Mouse (Mus musculus) forebrain, embryonic 16.5 days (tissue): Measurements from ENCODE around the gene Antxr1. TPM values are rescaled to one million over a fixed set of nuclear protein-coding genes. Genes with fewer than 3 reads are reported as not detected.

ENCODE experiments used
- ATAC-seq: fragments of 200-750 bp; cut with Nextera tagmentation; 2 replicates; pipeline ENCODE4 v1.8.0; 2017; ENCODE audit warnings: mild to moderate bottlenecking, moderate library complexity
- H3K27ac ChIP-seq: fragments of 300-500 bp; sonication (generic); 2 replicates; pipeline ENCODE4 v1.5.1; 2014; ENCODE audit warnings: low read length, control low read depth
- H3K27me3 ChIP-seq: fragments of 300-500 bp; sonication (generic); replicated peaks from 2 replicates; pipeline ENCODE4 v1.6.1; 2014; ENCODE audit warnings: low read length; ENCODE audit not compliant: control insufficient read depth, insufficient read depth
- H3K36me3 ChIP-seq: fragments of 300-500 bp; sonication (generic); 2 replicates; pipeline ENCODE4 v1.6.1; 2014; ENCODE audit not compliant: control insufficient read depth, insufficient read depth
- H3K4me1 ChIP-seq: fragments of 300-500 bp; sonication (generic); replicated peaks from 2 replicates; pipeline ENCODE4 v1.6.1; 2014; ENCODE audit warnings: low read length; ENCODE audit not compliant: control insufficient read depth, insufficient read depth
- H3K4me2 ChIP-seq: fragments of 300-500 bp; sonication (generic); 2 replicates; pipeline ENCODE4 v1.6.1; 2014; ENCODE audit warnings: mild to moderate bottlenecking, low read length, control low read depth
- H3K4me3 ChIP-seq: fragments of 300-500 bp; sonication (generic); replicated peaks from 2 replicates; pipeline ENCODE4 v1.5.1; 2014; ENCODE audit warnings: mild to moderate bottlenecking, low read length, control low read depth
- H3K9ac ChIP-seq: fragments of 300-500 bp; sonication (generic); replicated peaks from 2 replicates; pipeline ENCODE4 v1.6.1; 2014; ENCODE audit warnings: low read depth, low read length, control low read depth
- H3K9me3 ChIP-seq: fragments of 300-500 bp; sonication (generic); 2 replicates; pipeline ENCODE4 v1.6.1; 2016; ENCODE audit warnings: low read length; ENCODE audit not compliant: control insufficient read depth
- WGBS: fragments of 180-500 bp; shearing (Covaris S2); extraction: QIAGEN DNeasy Blood & Tissue Kit; methylation state at CpG from one replicate; pipeline ENCODE4 v1.1.7; 2014; 5-methylcytosine and 5-hydroxymethylcytosine counted together
- polyA plus RNA-seq: library from polyadenylated mRNA; unstranded; fragments of >200 nt; fragmentation: Nextera tagmentation; extraction: Ambion mirVana; gene quantifications from 2 replicates; pipeline ENCODE4 v1.2.1, GENCODE M21; 2015

Antxr1 gene
- polyA plus RNA-seq, 1 experiment from 2014 or later: 3.1 TPM

DNA sequence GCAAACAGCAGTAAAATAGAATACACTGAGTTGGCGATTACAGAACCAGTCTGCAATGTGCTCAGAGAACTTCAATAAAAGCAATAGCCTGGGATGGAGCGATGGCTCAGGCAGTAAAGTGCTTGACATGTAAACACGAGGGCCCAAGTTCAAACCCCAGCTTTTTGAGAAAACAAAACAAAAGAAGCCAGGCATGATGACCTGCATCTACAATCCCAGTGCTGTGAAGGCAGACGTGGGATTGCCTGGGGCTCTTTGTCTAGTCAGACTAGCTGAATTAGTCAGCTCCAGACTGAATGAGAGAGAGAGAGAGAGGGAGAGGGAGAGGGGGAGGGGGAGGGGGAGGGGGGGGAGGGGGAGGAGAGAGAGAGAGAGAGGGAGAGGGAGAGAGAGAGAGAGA lies 33.6 kb downstream of the Antxr1 start:
- 25% methylated on average over 4 of the region's 4 CpGs for WGBS
- no peak overlapping the region for H3K27ac ChIP-seq

DNA sequence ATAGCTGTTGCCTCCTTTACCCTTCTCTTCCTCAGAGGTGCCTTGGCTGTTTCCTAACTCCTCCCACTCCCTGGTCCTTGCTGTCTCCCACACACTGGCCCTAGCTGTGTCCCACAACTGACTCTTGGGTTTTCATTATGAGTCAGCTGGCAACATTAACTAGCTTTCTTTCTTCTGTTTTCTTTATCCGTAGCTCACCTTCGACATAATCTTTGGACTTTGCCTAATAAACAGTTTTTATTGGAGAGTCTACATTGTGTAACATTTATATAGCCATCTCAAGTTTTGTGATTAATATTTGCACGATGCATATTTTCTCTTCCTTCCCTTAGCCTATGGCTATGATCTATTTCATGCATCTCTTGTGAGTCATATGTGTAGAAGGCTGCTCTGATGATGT lies 40.7 kb downstream of the Antxr1 start:
- Histone ChIP-seq H3K27me3 (no peaks in the 10 kb centered on the region), H3K4me1 (no peaks in the 10 kb centered on the region), H3K4me3 (no peak overlapping the region), H3K36me3 (no peaks in the 10 kb centered on the region; the same call in 1 of the 2 replicates), H3K9ac (no peak overlapping the region), H3K4me2 (no peak overlapping the region), H3K27ac (no peak overlapping the region), H3K9me3 (peaks cover 7% of the 10 kb centered on the region)
- ATAC-seq: no peak
- 92% methylated on average over 3 of the region's 3 CpGs for WGBS

More for the DNA sequence above, 33.6 kb downstream of the Antxr1 start:
- H3K9me3 ChIP-seq: no peaks in the 10 kb centered on the region
- no peak overlapping the region for H3K4me2 ChIP-seq
- H3K4me1 ChIP-seq: no peaks in the 10 kb centered on the region
- H3K4me3 ChIP-seq: no peak overlapping the region
- no peak for ATAC-seq
- H3K9ac ChIP-seq: no peak overlapping the region
- no peaks in the 10 kb centered on the region for H3K36me3 ChIP-seq
- H3K27me3 ChIP-seq: no peaks in the 10 kb centered on the region

DNA sequence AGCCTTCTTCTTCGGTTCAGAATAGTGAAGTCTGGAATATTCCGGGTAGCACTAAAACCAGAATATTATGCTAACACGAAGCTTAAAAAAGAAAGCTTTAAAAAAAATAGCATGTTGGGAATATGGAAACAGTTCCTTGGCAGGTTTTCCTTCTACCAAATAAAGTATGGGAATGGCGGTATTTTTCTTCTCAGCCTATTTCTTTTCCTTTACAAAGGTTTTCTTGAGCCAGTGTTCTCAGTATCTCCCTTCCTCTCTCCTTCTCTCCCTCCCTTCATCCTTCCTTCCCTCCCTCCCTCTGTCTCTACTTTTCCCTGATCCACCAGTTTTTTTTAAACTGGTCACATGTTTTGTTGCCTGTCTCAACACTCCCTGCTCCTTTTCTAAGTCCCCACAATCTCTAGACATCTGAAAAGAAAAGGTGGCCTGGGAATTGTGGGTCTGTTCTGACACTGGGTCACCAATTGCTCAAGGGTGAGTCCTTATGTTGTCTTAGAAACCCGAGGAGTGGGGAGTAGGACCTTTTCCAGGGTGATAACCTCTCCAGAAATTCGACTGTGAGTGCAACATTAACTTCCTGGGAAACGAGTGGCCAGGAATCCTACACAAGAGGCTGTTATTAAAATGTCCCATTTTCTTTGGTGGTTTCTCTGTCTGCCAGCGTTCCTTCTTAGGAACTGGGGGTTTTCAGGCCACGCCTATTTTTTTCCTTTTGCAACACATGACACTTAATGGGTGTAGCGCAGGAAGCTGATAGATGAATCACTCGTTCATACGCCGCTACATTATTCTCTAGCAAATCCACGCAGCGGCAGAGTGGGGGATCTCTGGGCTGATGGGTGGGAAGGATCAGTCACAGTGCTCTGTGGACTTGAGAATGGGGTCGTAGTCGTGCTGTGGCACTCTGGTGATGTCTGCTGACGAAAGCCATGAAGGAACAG lies 42.4 kb downstream of the Antxr1 start:
- no peaks in the 10 kb centered on the region for H3K27me3 ChIP-seq

DNA sequence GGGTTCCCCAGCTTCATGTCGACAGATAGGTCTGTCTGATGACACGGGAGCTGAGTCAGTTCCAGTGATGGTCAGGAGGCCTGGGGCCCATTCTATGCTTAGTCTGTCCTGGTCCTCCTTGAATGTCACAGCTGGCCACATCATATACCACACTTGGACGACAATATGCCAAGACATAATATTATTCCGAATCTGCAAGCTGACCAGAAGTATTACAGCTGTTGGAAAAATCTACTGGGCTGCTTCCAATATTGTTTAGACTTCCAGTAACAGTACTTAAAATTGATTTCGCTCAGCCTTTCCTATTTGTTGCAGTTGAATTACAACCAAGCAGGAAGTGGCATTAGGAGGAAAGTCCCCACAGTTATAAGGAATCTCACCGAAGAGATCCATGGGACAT lies 48.4 kb downstream of the Antxr1 start:
- Histone ChIP-seq H3K9me3 (peaks cover 9% of the 10 kb centered on the region), H3K27me3 (no peaks in the 10 kb centered on the region), H3K27ac (no peak overlapping the region), H3K4me2 (no peak overlapping the region), H3K4me3 (no peak overlapping the region), H3K4me1 (peaks cover 15% of the 10 kb centered on the region), H3K9ac (no peak overlapping the region), H3K36me3 (no peaks in the 10 kb centered on the region; the same call in 1 of the 2 replicates)
- 96% methylated on average over 6 of the region's 6 CpGs for WGBS
- no peak for ATAC-seq

More for the DNA sequence above, 42.4 kb downstream of the Antxr1 start:
- H3K4me3 ChIP-seq: no peak overlapping the region
- 88% methylated on average over 18 of the region's 18 CpGs for WGBS
- H3K36me3 ChIP-seq: no peaks in the 10 kb centered on the region; the same call in 1 of the 2 replicates
- ATAC-seq: no peak
- H3K9me3 ChIP-seq: peaks cover 7% of the 10 kb centered on the region
- H3K4me2 ChIP-seq: no peak overlapping the region
- H3K27ac ChIP-seq: no peak overlapping the region
- H3K9ac ChIP-seq: no peak overlapping the region
- no peaks in the 10 kb centered on the region for H3K4me1 ChIP-seq

DNA sequence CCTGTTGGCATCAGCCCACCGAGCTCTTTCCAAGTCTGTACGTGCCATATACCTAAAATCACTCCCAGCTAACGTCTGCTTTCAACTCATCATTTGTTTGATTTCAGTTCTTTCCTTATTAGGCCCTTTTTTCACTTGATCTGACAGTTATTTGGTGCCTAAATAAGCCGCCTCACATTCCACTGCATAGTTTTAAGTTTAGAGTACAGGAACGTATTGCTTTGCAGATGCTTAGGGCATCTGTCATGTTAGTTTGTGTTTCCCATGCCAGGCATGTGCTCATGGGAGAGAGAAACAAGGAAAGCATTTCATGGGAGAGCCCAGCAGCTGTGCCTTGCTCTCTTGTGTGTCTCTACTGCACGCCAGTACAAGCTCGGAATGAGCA lies 50.3 kb downstream of the Antxr1 start:
- no peak overlapping the region for H3K4me3 ChIP-seq
- no peaks in the 10 kb centered on the region for H3K27me3 ChIP-seq
- H3K36me3 ChIP-seq: no peaks in the 10 kb centered on the region
- no peak overlapping the region for H3K4me2 ChIP-seq
- 0 out of 2 replicates have a peak, but pooled peaks have one; percentile 31 for ATAC-seq
- no peak overlapping the region for H3K27ac ChIP-seq
- H3K9me3 ChIP-seq: 0 out of 2 replicates have a peak, but pooled peaks cover 3% of the 10 kb centered on the region
- WGBS: 60% methylated on average over 7 of the region's 7 CpGs
- no peak overlapping the region for H3K9ac ChIP-seq
- H3K4me1 ChIP-seq: peaks cover 15% of the 10 kb centered on the region

DNA sequence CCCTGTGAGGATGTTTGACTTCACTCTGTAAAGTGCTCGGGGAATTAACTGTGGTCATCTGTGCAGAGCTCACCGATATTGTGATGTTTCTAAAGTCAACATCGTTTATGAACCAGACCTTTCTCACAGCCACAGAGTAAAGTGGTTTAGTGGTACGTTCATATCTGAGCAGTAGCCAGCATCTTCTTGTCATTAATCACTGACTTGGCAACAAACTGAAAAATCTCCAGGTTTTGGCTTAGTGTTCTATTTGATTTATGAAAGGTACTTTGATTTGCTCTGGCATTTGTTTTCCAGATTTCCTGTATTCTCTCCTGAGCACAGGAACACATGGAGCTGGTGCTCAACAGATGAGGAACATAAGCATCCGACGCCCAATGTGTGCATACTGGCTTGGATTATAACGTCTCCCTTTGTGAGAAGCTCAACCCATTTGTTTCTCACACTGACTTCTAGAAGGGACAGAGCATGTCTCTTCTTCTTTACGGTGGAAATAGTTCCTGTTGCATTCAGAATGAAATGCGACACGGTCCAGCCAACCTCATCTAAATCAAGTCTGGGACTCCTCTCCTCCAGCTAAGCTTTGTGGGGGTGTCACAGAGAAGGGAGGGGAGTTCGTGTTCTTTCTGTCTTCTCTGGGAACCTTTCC lies 50.8 kb downstream of the Antxr1 start:
- Histone ChIP-seq H3K27me3 (no peaks in the 10 kb centered on the region), H3K27ac (no peak overlapping the region), H3K9ac (no peak overlapping the region), H3K4me1 (peaks cover 15% of the 10 kb centered on the region), H3K4me2 (no peak overlapping the region), H3K4me3 (no peak overlapping the region), H3K9me3 (0 out of 2 replicates have a peak, but pooled peaks cover 3% of the 10 kb centered on the region), H3K36me3 (no peaks in the 10 kb centered on the region)
- no peak for ATAC-seq
- WGBS: 75% methylated on average over 11 of the region's 11 CpGs

DNA sequence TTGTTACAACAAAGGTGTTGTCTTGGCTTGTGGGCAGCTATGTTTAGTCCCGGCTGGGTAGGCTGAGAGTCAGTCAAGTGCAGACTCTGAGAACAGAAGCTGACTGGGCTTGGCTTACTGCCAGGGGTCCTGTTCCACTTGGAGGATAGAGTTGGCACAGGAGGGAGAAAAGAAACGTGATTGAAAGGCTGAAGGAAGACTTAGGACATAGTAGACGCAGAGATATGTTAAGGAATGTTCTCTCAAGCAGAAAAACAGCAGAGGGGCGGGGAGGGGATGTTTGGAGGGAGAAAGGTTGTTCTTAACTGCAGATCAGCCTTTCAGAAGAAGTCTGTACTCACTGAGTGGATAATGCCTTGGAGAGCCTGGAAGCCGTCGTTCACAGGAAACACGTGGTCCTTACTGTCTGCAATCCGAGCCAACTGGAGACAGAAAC lies 53.3 kb downstream of the Antxr1 start:
- H3K36me3 ChIP-seq: no peaks in the 10 kb centered on the region
- H3K4me1 ChIP-seq: peaks cover 19% of the 10 kb centered on the region
- H3K27ac ChIP-seq: no peak overlapping the region
- no peak overlapping the region for H3K4me3 ChIP-seq
- H3K9ac ChIP-seq: no peak overlapping the region
- no peak for ATAC-seq
- H3K27me3 ChIP-seq: no peaks in the 10 kb centered on the region
- no peak overlapping the region for H3K4me2 ChIP-seq
- H3K9me3 ChIP-seq: 0 out of 2 replicates have a peak, but pooled peaks cover 3% of the 10 kb centered on the region
- WGBS: 27% methylated on average over 8 of the region's 8 CpGs

DNA sequence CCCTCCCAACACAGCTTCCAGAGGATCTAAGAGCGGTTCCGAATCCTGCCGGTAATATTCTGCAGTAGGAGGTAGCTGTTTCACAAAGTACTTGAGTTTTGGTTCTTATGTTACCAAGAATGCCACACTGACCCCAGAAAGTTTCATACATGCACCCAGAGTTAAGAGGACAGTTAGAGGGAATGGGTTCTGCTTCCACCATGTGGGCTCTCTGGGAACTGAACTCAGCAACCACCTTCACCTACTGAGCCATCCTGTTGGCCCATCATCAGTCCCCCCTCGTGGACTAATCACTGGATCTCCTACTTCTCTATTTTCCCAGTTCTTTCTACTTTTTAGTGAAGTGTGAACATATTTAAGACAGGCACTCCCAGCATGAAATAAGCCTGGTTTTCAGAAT lies 53.9 kb downstream of the Antxr1 start:
- ATAC-seq: no peak
- H3K27ac ChIP-seq: no peak overlapping the region
- no peak overlapping the region for H3K9ac ChIP-seq
- no peak overlapping the region for H3K4me2 ChIP-seq
- no peak overlapping the region for H3K4me3 ChIP-seq
- H3K36me3 ChIP-seq: no peaks in the 10 kb centered on the region
- peaks cover 25% of the 10 kb centered on the region for H3K4me1 ChIP-seq
- H3K9me3 ChIP-seq: 0 out of 2 replicates have a peak, but pooled peaks cover 3% of the 10 kb centered on the region
- no peaks in the 10 kb centered on the region for H3K27me3 ChIP-seq
- WGBS: 93% methylated on average over 4 of the region's 4 CpGs

DNA sequence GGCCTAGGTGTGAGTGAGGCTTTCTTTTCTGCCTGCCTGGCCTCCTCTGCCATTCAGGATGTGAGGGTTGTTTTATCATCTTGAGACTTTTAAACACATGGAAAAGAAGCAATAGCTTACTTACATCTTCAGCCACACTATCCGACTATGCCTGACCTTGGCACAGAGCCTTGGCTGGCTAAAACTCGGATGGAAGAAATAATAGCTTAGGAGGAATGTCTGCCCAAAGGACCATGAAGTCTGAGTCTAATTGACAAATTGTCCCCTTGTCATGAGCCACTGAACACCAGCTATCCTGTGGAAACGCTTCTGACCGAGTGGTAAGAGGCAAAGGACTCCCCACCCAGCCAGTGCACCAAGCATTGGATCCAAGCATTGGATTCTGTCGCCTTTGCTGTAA lies 57.5 kb downstream of the Antxr1 start:
- Histone ChIP-seq H3K9ac (no peak overlapping the region), H3K4me3 (no peak overlapping the region), H3K36me3 (no peaks in the 10 kb centered on the region), H3K4me2 (no peak overlapping the region), H3K4me1 (peaks cover 17% of the 10 kb centered on the region), H3K9me3 (peaks cover 3% of the 10 kb centered on the region; the same call in 1 of the 2 replicates), H3K27ac (no peak overlapping the region), H3K27me3 (no peaks in the 10 kb centered on the region)
- WGBS: 61% methylated on average over 5 of the region's 5 CpGs
- ATAC-seq: no peak
